Mouse (Mus musculus) spleen, adult 12 weeks (tissue): ENCODE measurements around the gene Nid2.
A peak's percentile ranks its signal among the peaks of the same experiment; 100 is the strongest.

Source experiments
- DNase-seq: peaks from one replicate; pipeline ENCODE4 v3.0.0; 2022; ENCODE audit warnings: low spot score

The Nid2 gene

GRCm38 (mm10) chr14:19751025-19751771 is at the start of gene Nid2:
Gene Nid2, plus strand, starts transcription at chr14:19751265.
- DNase-seq, result peak; percentile 2

- DNase-seq, result no peak
Measured at GRCm38 (mm10) chr14:19701546-19701945, 49.5 kb upstream of the Nid2 start.

GRCm38 (mm10) chr14:19705649-19706048 is 45.4 kb upstream of the Nid2 start:
- peak; percentile 23 for DNase-seq

GRCm38 (mm10) chr14:19706454-19706853 is 44.6 kb upstream of the Nid2 start:
- no peak for DNase-seq

GRCm38 (mm10) chr14:19706997-19707396 is 44.1 kb upstream of the Nid2 start:
- no peak for DNase-seq

GRCm38 (mm10) chr14:19707721-19708507 is 43.2 kb upstream of the Nid2 start:
- no peak for DNase-seq

- DNase-seq, result no peak
Measured at GRCm38 (mm10) chr14:19709161-19709560, 41.9 kb upstream of the Nid2 start.

- DNase-seq, result no peak
Measured at GRCm38 (mm10) chr14:19711771-19712170, 39.3 kb upstream of the Nid2 start.

- DNase-seq, result no peak
Measured at GRCm38 (mm10) chr14:19713067-19713466, 38.0 kb upstream of the Nid2 start.

- no peak for DNase-seq
Measured at GRCm38 (mm10) chr14:19719077-19719476, 32.0 kb upstream of the Nid2 start.

- DNase-seq, result no peak
Measured at GRCm38 (mm10) chr14:19720044-19720611, 30.9 kb upstream of the Nid2 start.

- no peak for DNase-seq
Measured at GRCm38 (mm10) chr14:19728278-19728677, 22.8 kb upstream of the Nid2 start.

GRCm38 (mm10) chr14:19728737-19729136 is 22.3 kb upstream of the Nid2 start:
- no peak for DNase-seq

- no peak for DNase-seq
Measured at GRCm38 (mm10) chr14:19732097-19732496, 19.0 kb upstream of the Nid2 start.

GRCm38 (mm10) chr14:19733490-19734282 is 17.4 kb upstream of the Nid2 start:
- DNase-seq, result no peak

GRCm38 (mm10) chr14:19735303-19735702 is 15.8 kb upstream of the Nid2 start:
- no peak for DNase-seq

- no peak for DNase-seq
Measured at GRCm38 (mm10) chr14:19737568-19737967, 13.5 kb upstream of the Nid2 start.

GRCm38 (mm10) chr14:19738094-19738843 is 12.8 kb upstream of the Nid2 start:
- no peak for DNase-seq

- DNase-seq, result no peak
Measured at GRCm38 (mm10) chr14:19739416-19740146, 11.5 kb upstream of the Nid2 start.

- DNase-seq, result no peak
Measured at GRCm38 (mm10) chr14:19740147-19740738, 10.8 kb upstream of the Nid2 start.
